Mouse (Mus musculus): ENCODE data around the gene Gpr68.

Gene Gpr68

GRCm38 (mm10) chr12:100868049-100868622 is 39.9 kb downstream of the Gpr68 start:
- no peak for DNase-seq (ENCODE audit: low spot score)

DNA sequence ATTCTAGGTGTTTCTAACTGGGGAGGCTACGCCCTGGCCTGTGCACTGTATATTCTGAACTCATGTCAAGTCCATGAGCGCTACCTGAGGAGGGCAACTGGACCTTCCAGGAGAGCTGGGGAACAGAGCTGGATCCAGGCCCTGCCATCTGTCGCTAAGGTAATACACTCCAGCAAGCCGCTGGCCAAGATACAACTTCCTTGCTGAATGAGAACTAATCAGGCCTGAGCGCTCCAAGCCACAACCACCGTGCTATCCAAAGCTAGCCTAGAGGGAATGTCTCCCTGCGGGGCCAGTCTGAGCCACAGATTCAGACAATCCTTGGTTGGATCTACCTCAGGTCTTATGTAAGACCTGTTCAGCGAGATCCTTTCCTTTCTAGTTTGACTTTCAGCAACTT is 40.9 kb downstream of the Gpr68 start:
- DNase-seq (ENCODE audit: low spot score): no peak

DNA sequence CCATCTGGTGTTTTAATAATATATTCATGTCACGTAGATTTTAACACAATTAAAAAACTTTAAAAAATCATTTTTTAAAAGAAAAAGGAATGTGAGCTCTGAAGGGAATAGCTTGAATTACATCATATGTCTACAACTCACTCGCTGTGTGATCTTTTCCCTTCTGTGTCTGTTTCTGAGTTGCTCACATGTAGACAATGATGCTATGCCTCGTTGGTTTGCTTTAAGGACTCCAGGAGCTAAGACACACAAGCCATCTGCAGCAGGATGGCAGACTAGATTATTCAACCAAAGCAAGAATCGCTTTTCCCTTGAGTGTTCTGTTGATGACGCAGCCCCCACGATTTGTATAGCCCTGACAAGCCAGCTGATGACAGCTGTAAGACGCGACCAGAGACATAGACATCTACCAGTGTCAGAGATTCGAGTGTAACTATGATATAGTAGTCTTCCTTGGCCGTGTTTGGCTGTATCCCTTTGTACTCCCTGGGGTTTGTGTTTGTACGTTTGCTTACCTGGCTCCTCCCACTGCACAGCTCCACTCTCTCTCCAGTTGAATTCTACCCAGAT is 42.4 kb downstream of the Gpr68 start:
- no peak for DNase-seq (ENCODE audit: low spot score)

- DNase-seq (ENCODE audit: low spot score): no peak
Measured at GRCm38 (mm10) chr12:100865072-100865471, 42.9 kb downstream of the Gpr68 start.

GRCm38 (mm10) chr12:100862856-100863446 is 45.0 kb downstream of the Gpr68 start:
- no peak for DNase-seq (ENCODE audit: low spot score)

- no peak for DNase-seq (ENCODE audit: low spot score)
Measured at GRCm38 (mm10) chr12:100862272-100862671, 45.7 kb downstream of the Gpr68 start.

DNA sequence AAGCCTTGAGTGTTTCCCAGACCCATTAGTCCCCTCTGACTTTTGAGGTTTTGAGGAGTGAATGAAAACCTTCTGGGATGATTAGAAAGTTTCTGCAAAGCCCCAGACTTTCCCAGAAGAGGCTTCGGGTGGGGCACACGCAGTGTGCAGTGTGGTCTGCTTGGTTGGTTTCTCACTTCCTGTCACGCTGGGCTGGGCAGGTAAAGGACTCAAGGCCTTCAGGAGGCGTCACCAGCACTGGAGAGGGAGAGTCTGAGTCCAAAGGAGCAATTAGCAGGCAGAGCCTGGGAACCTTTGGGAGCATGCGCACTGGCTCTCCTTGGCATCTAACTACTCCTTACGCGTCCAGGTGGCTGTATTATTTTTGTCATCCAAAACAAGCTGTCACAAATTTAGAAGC is 50.2 kb downstream of the Gpr68 start:
- DNase-seq (ENCODE audit: low spot score): peak; percentile 31

DNA sequence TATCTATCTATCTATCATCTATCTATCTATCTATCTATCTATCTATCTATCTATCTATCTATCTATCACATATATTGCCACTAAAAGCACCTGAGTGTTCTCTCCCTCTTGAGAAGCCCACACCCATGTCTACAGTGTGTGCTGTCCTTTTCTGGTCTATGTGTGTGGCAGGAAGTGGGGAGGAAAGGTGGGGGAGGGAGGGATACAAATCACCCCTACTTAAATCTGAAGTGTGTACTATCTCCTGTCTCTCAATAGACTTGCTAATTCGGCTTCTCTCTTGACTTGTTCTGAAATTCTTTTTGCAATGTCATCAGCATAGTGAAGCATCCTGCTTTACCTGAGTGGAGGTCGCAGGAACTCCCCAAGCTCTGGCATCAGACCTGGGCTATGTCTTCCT is 51.7 kb downstream of the Gpr68 start:
- peak; percentile 43 for DNase-seq (ENCODE audit: low spot score)

DNA sequence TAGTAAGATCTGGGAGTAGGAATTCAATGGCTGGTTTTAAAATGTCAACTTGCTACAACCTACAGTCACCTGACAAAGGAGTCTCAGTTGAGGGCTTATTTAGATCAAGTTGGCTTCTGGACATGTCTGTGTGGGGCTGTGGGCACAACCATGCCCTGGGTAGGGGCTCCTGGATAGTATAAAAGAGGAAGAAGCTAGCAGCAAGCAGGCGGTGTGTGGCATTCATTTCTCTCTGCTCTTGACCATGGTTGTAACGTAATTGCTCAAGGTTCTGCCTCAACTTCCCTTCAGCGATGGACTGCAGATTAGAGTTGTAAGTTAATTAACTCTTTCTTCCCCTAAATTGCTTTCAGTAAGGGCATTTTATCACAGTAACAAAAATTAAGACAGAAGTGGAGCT is 55.6 kb downstream of the Gpr68 start:
- no peak for DNase-seq (ENCODE audit: low spot score)

DNA sequence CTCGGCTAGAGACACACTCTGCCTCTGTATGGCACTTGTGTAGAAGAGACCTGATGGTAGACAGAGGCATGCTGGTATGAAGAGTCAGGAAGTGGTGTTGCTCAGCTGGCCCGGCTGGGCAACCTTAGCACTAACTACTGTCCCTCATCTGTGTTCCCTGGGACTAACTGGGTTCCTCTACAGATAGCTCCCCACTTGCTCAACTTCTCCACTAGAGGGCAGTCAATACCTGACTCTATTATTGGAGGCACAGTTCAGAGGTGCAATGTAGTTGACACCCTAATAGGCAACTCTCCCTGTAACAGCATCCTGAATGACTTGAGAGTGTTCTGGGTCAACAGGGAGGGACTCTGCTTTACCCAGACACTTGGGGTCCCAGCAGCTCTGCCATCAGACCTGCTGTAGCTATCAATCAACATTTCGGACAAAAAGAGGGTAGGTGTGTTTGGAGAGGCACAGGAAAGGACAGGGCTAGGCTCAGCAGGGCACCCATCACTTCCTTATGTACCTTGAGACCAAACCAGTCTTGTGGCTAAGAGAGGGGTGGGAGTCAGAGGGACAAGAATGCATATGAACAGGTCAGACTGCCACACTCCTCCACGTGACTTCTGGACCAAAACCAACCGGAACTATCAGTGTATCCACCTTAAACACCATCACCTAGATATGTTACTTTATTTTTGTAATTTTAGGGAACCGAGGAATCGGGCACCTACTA is 58.4 kb downstream of the Gpr68 start:
- DNase-seq (ENCODE audit: low spot score): peak; percentile 73

GRCm38 (mm10) chr12:100847437-100848080 is 60.4 kb downstream of the Gpr68 start:
- DNase-seq (ENCODE audit: low spot score): no peak

DNA sequence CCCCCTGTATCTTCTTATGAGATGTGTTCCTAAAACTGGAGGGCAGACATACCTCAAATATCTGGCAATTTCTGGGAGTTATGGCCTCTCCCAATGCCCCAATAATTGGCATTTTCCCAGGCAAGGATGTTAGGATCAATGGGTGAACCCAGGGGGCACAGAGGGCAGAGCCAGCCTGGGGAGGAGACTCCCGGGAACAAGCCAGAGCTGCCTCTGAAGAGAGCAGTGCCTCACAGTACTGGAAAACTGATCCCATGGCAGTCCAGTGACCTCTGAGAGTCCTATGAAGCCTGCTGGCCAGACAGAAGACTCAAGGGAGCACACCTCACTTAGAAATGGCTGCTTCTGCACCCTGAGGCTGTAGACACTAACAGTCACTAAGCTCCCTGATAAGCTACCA is 61.4 kb downstream of the Gpr68 start:
- DNase-seq (ENCODE audit: low spot score): no peak

GRCm38 (mm10) chr12:100845829-100846228 is 62.2 kb downstream of the Gpr68 start:
- no peak for DNase-seq (ENCODE audit: low spot score)

DNA sequence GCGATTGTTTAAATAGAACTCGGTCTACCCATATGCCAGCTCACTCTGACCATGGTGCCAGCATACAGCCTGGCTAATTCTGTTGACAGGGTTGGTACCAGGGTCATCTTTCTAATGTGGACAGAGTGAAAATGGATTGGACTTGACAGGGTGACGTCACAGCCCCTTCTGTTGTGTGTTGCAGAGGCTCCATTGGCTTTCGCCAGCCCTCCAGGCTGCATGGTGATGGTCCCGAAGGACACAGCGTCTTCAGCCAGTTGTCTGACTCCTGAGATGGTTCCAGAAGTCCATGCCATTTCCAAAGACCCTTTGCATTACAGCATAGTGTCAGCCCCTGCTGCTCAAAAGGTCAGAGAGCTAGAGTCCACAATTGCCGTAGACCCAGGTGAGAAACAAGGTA is 63.5 kb downstream of the Gpr68 start:
- DNase-seq (ENCODE audit: low spot score): no peak

DNA sequence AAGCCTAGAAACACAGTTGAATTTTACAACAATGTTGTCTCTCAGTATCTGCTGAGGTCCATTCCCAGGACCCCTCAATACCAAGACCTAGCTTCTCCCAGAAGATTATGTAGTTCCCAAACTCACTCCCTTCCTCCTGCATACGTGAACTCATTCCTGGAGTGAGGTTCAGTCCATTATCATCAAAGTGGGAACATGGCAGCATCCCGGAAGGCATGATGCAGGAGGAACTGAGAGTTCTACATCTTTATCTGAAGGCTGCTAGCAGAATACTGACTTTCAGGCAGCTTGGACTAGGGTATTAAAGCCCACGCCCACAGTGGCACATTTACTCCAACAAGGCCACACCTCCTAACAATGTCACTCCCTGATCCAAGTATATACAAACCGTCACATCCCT is 64.8 kb downstream of the Gpr68 start:
- no peak for DNase-seq (ENCODE audit: low spot score)

- peak; percentile 62 for DNase-seq (ENCODE audit: low spot score)
Measured at GRCm38 (mm10) chr12:100841211-100841792, 66.7 kb downstream of the Gpr68 start.

DNA sequence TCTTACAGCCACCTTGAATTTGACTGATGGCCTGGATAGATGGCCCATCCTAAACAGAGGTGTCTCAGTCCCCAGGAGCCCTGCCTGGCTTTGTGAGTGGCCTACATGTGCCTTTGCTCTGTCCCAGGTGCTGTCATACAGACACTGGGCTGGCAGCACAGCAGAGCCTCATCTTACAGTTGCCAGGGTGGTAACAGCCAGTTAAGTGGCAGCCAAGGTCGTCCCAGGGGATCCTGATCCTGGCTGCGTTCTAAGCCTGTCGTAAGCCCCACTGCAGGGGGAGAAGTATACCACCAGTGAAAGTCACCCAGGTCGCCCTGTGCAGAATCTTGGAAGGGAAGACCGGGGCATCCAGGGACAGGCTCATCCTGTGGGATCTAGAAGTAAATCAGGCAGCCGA is 68.1 kb downstream of the Gpr68 start:
- no peak for DNase-seq (ENCODE audit: low spot score)

DNA sequence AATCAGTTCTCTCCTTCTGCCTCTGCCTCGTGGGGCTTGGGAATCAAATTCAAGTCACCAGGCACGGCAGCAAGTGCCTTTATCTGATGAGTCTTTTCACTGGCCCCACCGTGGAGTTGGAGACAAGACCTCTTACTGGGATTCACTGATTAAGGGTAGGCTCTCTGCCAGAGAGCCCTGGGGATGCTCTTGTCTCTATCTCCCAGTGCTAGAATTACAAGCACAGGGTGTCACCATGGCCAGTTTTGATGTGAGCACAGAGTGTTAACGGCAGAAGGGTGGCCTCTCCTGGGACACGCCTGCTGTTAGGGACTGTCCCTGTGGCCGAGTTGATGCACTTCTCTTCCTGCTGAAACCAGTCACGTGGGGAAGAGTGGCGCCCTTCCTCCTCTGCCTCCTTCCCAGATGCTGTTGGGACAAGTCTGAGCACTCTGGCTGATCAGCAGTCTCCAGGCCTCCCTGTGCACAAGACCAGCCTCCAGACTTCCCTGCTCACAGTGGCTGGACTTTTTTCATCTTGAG is 68.9 kb downstream of the Gpr68 start:
- no peak for DNase-seq (ENCODE audit: low spot score)

GRCm38 (mm10) chr12:100837208-100837607 is 70.8 kb downstream of the Gpr68 start:
- DNase-seq (ENCODE audit: low spot score): peak; percentile 33

- DNase-seq (ENCODE audit: low spot score): no peak
Measured at GRCm38 (mm10) chr12:100831629-100832325, 76.2 kb downstream of the Gpr68 start.

- no peak for DNase-seq (ENCODE audit: low spot score)
Measured at GRCm38 (mm10) chr12:100831021-100831420, 77.0 kb downstream of the Gpr68 start.
